Mouse (Mus musculus): ENCODE results near the gene Mdc1. TPM values are rescaled to one million over a fixed set of nuclear protein-coding genes. Genes with fewer than 3 reads are reported as not detected.

The Mdc1 gene
- total RNA-seq, 2 experiments from 2014 or later: 17.2 to 18.5 TPM

- peak; percentile 94 to 98 for DNase-seq (ENCODE audit: low spot score in 2 of 2)
Observed at GRCm38 (mm10) chr17:35879245-35880057, 38.1 kb downstream of the Mdc1 start, which contains the start of gene Dhx16. Dhx16 (plus strand) TSS chr17:35879819.

- DNase-seq (ENCODE audit: low spot score in 2 of 2): no peak
Observed at GRCm38 (mm10) chr17:35882924-35883323, 41.6 kb downstream of the Mdc1 start.

DNA sequence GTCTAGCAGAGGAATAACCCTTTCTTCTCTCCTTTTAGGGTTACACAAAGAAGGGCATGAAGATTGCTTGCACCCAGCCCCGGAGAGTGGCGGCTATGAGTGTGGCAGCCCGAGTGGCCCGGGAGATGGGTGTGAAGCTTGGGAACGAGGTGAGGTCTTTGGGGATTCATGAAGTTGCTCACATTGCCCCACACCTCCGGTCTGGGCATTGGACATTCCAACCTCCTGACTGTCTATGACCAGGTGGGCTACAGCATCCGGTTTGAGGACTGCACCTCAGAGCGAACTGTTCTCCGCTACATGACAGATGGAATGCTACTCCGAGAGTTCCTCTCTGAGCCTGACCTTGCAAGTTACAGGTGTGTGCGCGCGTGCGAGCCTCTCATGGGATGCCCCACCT, 42.5 kb downstream of the Mdc1 start:
- no peak for DNase-seq (ENCODE audit: low spot score in 2 of 2)

DNA sequence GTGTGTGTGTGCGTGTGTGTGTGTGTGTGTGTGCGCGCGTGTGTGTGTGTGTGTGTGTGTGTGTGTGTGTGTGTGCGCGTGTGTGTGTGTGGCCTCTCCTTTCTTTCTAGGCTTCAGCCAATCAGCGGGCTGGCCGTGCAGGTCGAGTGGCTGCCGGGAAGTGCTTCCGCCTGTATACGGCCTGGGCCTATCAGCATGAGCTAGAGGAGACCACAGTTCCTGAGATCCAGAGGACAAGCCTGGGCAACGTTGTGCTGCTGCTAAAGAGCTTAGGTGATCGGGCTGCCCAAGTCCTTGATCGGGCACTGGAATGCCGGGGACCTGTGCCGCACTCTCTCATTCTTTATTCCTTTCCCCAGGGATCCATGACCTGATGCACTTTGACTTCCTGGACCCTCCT, 46.4 kb downstream of the Mdc1 start:
- DNase-seq (ENCODE audit: low spot score in 2 of 2): no peak

GRCm38 (mm10) chr17:35896781-35897643, 55.7 kb downstream of the Mdc1 start, which contains the start of gene 2310061I04Rik:
2310061I04Rik (minus strand) TSS chr17:35897431.
- peak; percentile 91 to 93 for DNase-seq (ENCODE audit: low spot score in 2 of 2)

DNA sequence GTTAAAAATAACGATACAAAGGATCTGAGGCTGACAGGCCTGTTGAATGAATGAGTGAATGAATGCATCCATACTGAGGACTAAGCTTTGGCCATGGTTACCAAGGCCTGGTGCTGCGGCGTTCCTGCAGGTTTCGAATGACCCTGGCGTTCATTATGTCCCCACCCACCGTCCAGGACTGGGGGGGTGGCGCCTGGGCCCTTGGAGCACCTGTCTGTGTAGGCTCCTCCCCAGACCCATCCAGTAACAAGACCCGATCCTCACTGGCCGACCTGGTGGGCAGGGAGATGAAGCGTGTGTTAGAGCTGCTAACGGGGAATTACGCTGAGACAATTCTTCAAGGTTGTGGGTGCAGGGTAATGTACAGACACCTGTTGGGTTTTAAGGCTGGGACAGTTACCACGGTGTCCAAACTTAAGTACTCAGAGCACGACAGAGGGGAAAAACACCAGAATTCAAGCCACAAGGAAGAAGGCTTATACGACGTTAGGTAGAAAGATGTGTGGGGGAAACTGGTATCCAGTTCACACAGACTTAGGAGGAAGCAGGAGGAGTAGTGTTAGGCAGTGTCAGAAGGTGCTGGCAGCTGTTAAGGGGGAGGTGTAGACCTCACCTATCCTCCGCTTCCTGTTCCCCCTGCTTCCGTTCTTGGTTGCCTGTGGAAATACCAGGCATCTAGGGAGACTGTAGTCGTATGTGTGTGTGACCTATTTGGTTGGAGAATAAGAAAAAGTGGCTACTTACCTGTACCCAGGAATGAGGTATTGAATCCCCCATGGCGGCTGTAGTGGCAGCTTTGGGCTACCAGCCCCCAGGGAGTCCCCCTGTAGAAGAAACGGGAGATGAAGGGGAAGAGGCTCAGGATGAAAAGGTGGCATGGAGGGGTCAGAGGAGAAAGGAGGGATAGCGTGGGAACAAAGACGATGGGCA, 56.6 kb downstream of the Mdc1 start:
- no peak for DNase-seq (ENCODE audit: low spot score in 2 of 2)

DNA sequence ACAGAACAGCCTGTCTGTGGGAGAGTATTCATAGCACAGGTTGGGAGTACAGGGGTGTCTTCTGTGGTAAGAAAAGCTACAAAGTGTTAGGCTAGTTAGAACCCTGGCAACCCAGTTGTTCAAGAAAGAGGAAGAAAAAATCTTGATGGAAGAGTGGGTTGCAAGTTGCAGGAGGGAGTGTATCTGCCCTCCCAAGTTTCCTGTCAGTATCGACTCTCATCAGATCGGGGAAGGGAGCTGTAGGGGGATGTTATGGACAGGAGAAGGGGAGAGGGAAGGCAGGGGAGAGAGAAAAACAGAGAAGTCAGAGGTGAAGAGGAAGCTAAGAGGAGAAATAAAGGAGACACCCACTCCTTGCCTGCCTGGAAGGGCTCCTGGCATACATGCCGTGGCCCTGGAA, 59.3 kb downstream of the Mdc1 start:
- no peak for DNase-seq (ENCODE audit: low spot score in 2 of 2)

GRCm38 (mm10) chr17:35903343-35903991, 62.2 kb downstream of the Mdc1 start:
- no peak for DNase-seq (ENCODE audit: low spot score in 2 of 2)

DNA sequence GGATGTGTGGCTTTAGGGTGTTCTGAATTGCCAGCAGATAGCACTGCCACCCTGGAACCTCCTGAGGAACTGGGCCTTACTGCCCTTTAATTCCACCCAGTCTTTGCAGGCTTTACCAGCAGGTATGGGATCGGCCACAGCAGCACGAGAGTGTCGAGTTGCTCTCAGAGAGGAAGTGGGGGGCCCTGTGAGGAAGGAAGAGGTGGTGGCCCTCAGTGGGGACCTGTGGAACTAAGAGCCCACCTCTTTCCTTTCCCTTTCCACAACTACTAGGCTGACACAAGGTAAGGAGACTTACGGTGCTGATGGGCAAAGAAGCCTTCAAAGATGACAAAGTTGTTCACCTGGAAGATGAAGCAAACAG, 62.7 kb downstream of the Mdc1 start:
- no peak for DNase-seq (ENCODE audit: low spot score in 2 of 2)

DNA sequence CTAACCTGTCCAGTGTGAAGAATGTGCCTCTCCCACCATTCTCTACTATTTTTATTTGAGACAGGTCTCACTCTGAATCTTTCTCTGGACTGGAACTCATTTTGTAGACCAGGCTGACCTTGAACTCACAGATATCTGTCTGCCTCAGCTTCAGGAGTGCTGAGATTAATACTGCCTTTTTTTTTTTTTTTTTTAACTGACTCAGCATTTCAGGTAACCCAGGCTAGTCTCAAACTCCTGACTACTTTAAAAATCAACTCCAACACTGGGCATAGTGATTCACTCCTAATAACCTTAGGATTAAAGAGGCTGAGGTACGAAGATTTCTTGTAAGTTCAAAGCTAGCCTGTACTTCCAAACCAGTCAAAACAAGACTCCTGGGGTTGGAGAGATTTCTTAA, 64.3 kb downstream of the Mdc1 start:
- no peak for DNase-seq (ENCODE audit: low spot score in 2 of 2)

DNA sequence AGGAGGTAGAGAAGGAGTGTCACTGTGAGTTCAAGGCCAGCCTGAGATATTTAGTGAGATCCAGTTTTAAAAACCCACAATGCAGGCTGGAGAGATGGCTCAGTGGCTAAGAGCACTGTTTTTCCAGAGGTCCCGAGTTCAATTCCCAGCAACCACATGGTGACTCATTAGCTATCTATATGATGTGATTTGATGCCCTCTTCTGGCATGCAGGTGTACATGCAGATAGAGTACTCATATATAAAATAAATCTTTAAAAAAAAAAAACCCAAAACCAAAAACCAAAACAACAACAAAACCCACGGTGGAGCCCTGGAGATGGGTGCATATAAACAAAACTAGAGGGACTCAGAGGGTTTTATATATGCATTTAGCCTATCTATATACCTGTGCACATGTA, 66.3 kb downstream of the Mdc1 start:
- no peak for DNase-seq (ENCODE audit: low spot score in 2 of 2)

Small RNA genes lying within 50 kb of the gene (microRNA-seq; reads per million reads assigned to microRNA genes)
- 0 to 0.59 reads per million in 2 experiments for gene Gm28033

Other genes with a start within 250 kb of the Mdc1 start
- not detected for gene Sfta2, start 240.0 kb upstream of the Mdc1 start, total RNA-seq (2021)
- gene Gm9573, start 214.9 kb upstream of the Mdc1 start, total RNA-seq (2021): not detected
- not detected for gene Mucl3, start 197.8 kb upstream of the Mdc1 start, total RNA-seq (2021)
- gene Vars2, start 173.9 kb upstream of the Mdc1 start, total RNA-seq (2021): 10 to 100 TPM; 35.9 to 37.4 TPM
- 10 to 100 TPM; 33.3 to 34.5 TPM for gene Gtf2h4, start 167.8 kb upstream of the Mdc1 start, total RNA-seq (2021)
- gene Ddr1, start 136.9 kb upstream of the Mdc1 start, total RNA-seq (2021): 10 to 100 TPM; 59.0 to 59.7 TPM
- gene Ier3, start 19.8 kb upstream of the Mdc1 start, total RNA-seq (2021): 1 to 10 TPM; 5.2 to 6.0 TPM
- 100 to 1,000 TPM; 122 to 131 TPM for gene Flot1, start 18.3 kb upstream of the Mdc1 start, total RNA-seq (2021)
- 100 to 1,000 TPM; 326 to 341 TPM for gene Tubb5, start 3.2 kb upstream of the Mdc1 start, total RNA-seq (2021)
- 1 to 10 TPM; 1.6 to 1.9 TPM for gene Nrm, start 19.8 kb downstream of the Mdc1 start, total RNA-seq (2021)
- gene Ppp1r18, start 24.1 kb downstream of the Mdc1 start, total RNA-seq (2021): 1 to 10 TPM; 7.1 to 7.6 TPM
- gene Dhx16, start 38.3 kb downstream of the Mdc1 start, total RNA-seq (2021): 10 to 100 TPM; 25.0 to 30.2 TPM
- gene 2310061I04Rik, start 55.9 kb downstream of the Mdc1 start, total RNA-seq (2021): 10 to 100 TPM; 52.9 to 56.7 TPM
- gene Atat1, start 68.6 kb downstream of the Mdc1 start, total RNA-seq (2021): 10 to 100 TPM; 51.0 to 59.0 TPM
- gene Mrps18b, start 74.9 kb downstream of the Mdc1 start, total RNA-seq (2021): 10 to 100 TPM; 37.8 to 44.3 TPM
- gene Ppp1r10, start 74.9 kb downstream of the Mdc1 start, total RNA-seq (2021): 10 to 100 TPM; 66.5 to 72.5 TPM
- 10 to 100 TPM; 65.0 to 73.2 TPM for gene Abcf1, start 128.2 kb downstream of the Mdc1 start, total RNA-seq (2021)
- gene Gnl1, start 138.3 kb downstream of the Mdc1 start, total RNA-seq (2021): 100 to 1,000 TPM; 147 to 150 TPM
- gene Prr3, start 138.7 kb downstream of the Mdc1 start, total RNA-seq (2021): 10 to 100 TPM; 39.8 to 41.6 TPM
- gene H2-T24, start 179.0 kb downstream of the Mdc1 start, total RNA-seq (2021): 1 to 10 TPM; 1.1 to 1.2 TPM
- 1 to 10 TPM; 5.4 to 5.9 TPM for gene H2-T23, start 191.3 kb downstream of the Mdc1 start, total RNA-seq (2021)
- gene H2-T22, start 201.2 kb downstream of the Mdc1 start, total RNA-seq (2021): 10 to 100 TPM; 13.9 to 15.2 TPM
- not detected for gene Gm6034, start 201.4 kb downstream of the Mdc1 start, total RNA-seq (2021)
- 1 to 10 TPM in 1 of 2 experiments, under 1 TPM in 1; 0.89 to 1.6 TPM for gene Gm11127, start 216.9 kb downstream of the Mdc1 start, total RNA-seq (2021)